Mouse (Mus musculus) cortical plate, adult 2 months (tissue): ENCODE data around the gene Plod1. TPM values are rescaled to one million over a fixed set of nuclear protein-coding genes. Genes with fewer than 3 reads are reported as not detected.
"Not testable (repeated sequence)": the region's sequence is repeated elsewhere in the genome, so short reads cannot be mapped to it uniquely, and the experiment has no call there.

Source experiments
- H3K27ac ChIP-seq: fragments of 200-500 bp; 2 replicates; pipeline ENCODE4 v1.5.1; 2012; ENCODE audit warnings: low read length, control low read depth, inconsistent platforms; ENCODE audit not compliant: insufficient read depth
- H3K4me1 ChIP-seq: fragments of 200-500 bp; 2 replicates; pipeline ENCODE4 v1.6.1; 2011; ENCODE audit warnings: low read length; ENCODE audit not compliant: control insufficient read depth, insufficient read depth
- H3K4me3 ChIP-seq: fragments of 200-500 bp; 2 replicates; pipeline ENCODE4 v1.5.1; 2011; ENCODE audit warnings: mild to moderate bottlenecking, low read length, control low read depth; ENCODE audit not compliant: insufficient read depth
- CTCF ChIP-seq: fragments of 200-500 bp; IDR thresholded peaks from 2 replicates; pipeline ENCODE4 v1.5.1; 2011; ENCODE audit warnings: mild to moderate bottlenecking, control low read depth, low read length; ENCODE audit not compliant: insufficient read depth; ENCODE audit errors: extremely low read depth
- POLR2A ChIP-seq: fragments of 200-500 bp; IDR thresholded peaks from 2 replicates; pipeline ENCODE4 v1.6.1; 2011; ENCODE audit warnings: mild to moderate bottlenecking, low read length, control low read depth; ENCODE audit not compliant: insufficient read depth; ENCODE audit errors: extremely low read depth
- polyA plus RNA-seq: library from polyadenylated mRNA; depleted of rRNA; stranded (reverse); fragments of >200 nt; gene quantifications from 2 replicates; pipeline ENCODE4 v1.2.3, GENCODE M21; 2012

Gene Plod1
- polyA plus RNA-seq, 1 experiment, result 24.4 TPM

DNA sequence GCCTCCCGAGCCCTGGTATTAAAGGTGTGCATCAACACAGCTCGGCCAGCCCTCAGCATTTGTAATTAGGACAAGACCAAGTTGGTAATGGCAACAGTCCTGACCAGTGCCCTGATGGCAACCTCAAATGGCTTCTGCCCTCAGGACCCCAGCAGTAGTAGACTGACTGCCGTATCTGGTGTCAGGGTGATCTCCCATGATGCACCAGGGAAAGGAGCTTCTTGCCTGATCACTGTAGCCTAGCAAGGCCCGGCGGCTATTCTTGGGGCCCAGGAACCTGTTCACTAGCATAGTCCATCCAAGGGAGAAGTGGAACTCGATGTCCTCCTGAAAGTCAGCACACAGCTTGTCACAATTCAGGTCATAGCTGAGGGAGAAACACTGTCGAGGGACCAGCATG, 54.8 kb downstream of the Plod1 start:
- TF ChIP-seq POLR2A (no peak), CTCF (no peak)
- H3K4me1 ChIP-seq, result no peaks in the 10 kb centered on the region
- H3K27ac ChIP-seq, result no peak overlapping the region
- no peak overlapping the region for H3K4me3 ChIP-seq

DNA sequence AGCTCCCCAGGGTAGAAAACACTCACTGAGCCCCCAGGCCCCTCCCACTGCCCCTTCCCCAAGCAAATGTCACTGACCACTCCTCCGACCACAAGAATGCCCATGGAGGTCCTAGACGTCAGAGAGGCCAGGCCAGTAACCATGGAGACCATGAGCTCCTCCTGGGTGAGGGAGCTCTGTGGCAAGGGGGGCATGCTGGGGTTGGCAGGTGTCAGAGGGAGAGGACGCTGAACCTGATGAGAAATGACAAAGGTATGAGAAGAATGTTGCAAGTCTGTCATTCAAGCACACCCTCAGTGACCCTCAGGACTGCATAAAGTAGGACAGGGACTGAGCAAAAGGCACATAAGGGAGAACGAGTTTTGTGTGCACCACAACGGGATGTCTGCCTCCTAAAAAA, 56.7 kb downstream of the Plod1 start:
- H3K4me3 ChIP-seq, result no peak overlapping the region
- no peak overlapping the region for H3K27ac ChIP-seq
- TF ChIP-seq POLR2A, result no peak
- TF ChIP-seq CTCF, result no peak

DNA sequence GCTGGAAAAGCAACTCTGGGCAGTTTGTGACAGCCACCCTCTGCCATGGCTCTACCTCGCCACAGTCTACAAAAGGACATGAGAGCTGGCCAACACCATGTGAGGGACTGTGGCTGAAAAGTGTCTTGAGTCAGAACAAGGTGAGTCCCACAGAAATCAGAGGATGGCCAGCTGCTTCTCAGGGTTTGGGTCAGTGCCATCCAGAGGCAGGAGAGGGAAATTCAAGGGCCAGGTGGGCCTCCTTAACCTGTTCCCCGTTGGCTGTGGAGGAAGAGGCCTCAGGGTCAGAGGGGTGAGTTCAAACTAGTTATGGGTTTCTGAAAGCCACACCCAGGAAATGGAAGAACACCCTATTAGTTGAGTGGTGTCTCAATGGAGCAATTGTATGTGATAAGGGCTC, 57.1 kb downstream of the Plod1 start:
- no peak for TF ChIP-seq CTCF
- TF ChIP-seq POLR2A, result no peak
- no peak overlapping the region for H3K4me3 ChIP-seq
- H3K4me1 ChIP-seq, result no peaks in the 10 kb centered on the region
- no peak overlapping the region for H3K27ac ChIP-seq

More for the DNA sequence above, 56.7 kb downstream of the Plod1 start:
- H3K4me1 ChIP-seq, result no peaks in the 10 kb centered on the region

DNA sequence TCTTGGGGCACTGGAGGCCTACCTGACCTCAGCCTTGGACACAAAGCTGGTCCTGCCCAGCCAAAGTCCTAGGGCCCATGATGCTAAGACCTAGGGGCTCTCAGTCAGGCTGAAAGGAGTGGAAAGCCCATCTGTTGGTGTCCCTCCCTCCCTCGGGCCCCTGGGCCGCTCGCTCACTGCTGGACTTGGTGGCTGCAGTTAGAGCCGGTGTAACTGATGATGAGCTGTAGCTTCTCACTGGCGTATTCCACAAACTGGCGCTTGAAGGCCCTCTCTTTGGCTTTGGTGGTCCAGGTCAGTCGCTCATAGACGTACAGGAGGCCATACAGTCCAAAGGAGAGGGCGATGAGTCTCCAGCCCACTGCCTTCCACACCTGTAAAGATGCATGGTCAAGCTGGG, 58.0 kb downstream of the Plod1 start:
- TF ChIP-seq CTCF (no peak), POLR2A (no peak)
- no peaks in the 10 kb centered on the region for H3K4me1 ChIP-seq
- no peak overlapping the region for H3K27ac ChIP-seq
- H3K4me3 ChIP-seq, result no peak overlapping the region

DNA sequence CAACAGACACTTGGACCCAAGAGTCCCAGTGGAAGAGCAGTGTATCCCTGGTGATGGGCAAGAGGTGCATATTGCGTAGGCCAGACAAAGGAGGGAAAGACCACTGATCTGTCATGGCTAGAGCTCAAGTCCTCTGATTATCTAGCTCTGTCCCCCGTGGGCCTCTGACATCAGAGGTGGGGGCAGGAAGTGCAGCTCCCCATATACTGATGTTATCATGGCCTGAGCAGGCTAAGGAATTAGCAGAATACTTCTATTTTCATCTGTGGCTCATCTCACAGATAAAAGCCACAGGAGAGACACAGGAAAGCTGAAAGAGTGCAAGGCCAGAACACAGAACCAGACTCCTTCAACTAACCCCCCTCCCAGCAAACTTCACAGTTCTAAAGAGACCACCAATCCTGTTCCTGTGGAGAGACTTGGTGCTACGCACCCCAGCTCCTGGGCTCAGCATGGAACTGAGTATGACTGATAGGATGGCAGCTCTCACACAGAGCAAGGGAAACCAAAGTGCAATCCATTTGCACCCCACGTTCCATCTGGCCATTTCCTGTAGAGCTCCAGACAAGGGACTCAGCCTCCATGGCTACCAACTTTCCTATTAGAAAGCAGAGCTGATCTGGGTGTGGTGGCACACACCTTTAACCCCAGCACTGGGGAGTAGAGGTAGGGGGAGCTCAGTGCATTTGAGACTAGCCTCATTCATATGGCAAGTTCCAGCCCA, 60.6 kb downstream of the Plod1 start:
- no peak for TF ChIP-seq CTCF
- no peak for TF ChIP-seq POLR2A
- no peaks in the 10 kb centered on the region for H3K4me1 ChIP-seq
- H3K27ac ChIP-seq, result no peak overlapping the region
- H3K4me3 ChIP-seq, result no peak overlapping the region

DNA sequence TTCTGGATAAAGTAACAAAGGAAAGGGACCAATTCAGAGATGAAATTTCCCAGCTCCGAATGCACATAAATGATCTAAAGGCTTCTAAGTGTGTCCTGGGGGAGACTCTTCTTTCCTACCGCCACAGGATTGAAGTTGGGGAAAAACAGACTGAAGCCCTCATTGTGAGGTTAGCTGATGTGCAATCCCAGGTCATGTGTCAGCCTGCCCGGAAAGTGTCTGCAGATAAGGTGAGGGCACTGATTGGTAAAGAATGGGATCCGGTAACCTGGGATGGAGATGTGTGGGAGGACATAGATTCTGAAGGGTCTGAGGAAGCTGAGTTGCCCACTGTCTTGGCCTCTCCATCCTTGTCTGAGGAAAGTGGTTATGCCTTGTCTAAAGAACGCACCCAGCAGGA, 67.3 kb downstream of the Plod1 start:
- H3K4me1 ChIP-seq, result peaks cover 5% of the 10 kb centered on the region
- no peak overlapping the region for H3K27ac ChIP-seq
- no peak for TF ChIP-seq CTCF
- TF ChIP-seq POLR2A, result no peak
- peak overlapping the region; percentile 69 for H3K4me3 ChIP-seq

DNA sequence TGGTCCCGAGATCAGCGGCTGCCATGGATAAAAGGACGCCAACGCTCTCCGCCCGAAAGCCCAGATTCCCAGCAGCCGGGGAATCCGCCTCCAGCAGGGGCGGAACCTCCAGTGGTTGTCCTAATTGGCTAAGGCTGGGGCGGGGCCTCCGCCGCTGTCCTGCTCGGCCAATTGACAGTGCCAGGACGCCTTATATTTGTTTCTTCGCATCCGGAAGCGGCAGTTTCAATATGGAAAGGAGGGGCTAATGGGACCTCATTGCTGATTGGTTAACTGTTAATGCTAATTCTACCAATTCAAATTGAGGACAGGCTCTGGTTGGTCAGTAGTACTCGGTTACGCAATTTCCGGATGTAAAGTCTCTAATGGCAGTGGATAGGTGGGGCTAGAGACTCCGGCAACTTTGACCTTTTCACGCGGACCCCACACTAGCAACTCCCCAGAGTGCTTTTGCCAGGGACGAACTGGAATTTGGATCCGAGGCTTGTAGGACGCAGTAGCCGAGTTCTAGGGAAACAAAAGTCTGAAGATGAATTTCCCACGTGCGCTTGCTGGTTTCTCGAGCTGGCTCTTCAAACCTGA, 68.0 kb downstream of the Plod1 start, which contains the start of the genes Miip and Fv1:
TSS of gene Miip (minus strand) at position 367 of the 582 bp plus-strand sequence.
TSS of gene Fv1 (plus strand) at position 530 of the 582 bp plus-strand sequence.
- Histone ChIP-seq H3K27ac (peak within 1 kb of the TSS; percentile 26; the same call in 1 of the 2 replicates), H3K4me3 (peak within 1 kb of the TSS; percentile 69), H3K4me1 (peaks cover 5% of the 10 kb centered on the region)
- TF ChIP-seq POLR2A (peak; percentile 55; the same call in 1 of the 2 replicates), CTCF (no peak)

DNA sequence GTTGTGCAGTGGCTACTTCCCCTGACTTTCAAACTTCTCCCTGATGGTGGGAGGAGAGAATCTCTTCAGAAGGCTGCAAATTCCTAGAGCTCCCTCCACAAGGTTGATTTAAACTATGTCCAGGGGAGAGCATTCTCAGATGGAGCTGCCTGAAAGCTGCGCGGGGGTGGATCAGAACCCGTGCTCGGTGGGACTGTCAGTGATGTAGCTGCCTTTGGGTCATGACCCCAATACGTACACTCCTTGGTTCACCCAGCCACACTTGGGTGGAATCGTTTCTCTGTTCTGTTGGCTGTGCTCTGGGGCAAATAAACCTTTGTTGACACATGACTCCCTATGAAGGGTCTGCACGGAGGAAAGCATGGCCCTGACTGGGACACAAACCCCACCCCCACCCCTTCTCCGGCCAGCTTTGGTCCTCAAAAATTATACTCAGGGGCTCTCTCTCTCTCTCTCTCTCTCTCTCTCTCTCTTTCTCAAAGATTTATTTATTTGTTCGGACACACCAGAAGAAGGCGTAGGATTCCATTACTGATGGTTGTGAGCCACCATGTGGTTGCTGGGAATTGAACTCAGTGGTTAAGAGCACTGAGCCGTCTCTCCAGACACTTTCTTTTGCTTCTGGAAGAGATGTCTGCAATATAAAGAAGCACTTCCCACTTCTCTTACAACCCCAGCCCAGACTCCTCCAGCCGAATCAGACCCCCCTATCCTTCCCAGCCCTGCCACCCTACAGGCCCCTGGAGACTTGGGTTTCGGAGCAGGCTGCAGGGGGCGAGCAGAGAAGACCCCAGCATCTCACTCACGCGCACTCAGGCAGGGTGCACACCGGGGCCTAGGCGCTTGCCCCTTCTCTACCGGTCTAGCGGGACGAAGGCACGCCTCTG, 68.8 kb downstream of the Plod1 start:
- TF ChIP-seq POLR2A (no peak), CTCF (0 out of 2 replicates have a peak, but pooled peaks have one; percentile 1)
- Histone ChIP-seq H3K27ac (peak overlapping the region; percentile 26; the same call in 1 of the 2 replicates), H3K4me1 (peaks cover 5% of the 10 kb centered on the region), H3K4me3 (peak overlapping the region; percentile 69)

DNA sequence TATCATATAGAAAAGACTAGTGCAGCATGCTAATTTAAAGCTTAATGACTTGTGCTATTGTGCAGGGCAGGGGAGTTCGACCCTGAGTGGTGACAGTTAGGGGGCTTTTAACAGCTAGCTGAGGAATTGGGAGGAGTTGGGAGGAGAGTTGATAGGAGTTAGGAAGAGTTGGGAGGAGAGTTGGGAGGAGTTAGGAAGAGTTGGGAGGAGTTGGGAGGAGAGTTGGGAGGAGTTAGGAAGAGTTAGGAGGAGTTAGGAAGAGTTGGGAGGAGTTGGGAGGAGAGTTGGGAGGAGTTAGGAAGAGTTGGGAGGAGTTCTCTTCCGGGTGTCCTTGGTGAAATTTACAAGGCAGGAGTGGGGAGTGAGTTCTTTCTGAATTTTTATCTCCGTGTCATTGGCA, 69.8 kb downstream of the Plod1 start:
- H3K27ac ChIP-seq, H3K4me1 ChIP-seq, H3K4me3 ChIP-seq: not testable (repeated sequence)
